In the genomic region with DNA sequence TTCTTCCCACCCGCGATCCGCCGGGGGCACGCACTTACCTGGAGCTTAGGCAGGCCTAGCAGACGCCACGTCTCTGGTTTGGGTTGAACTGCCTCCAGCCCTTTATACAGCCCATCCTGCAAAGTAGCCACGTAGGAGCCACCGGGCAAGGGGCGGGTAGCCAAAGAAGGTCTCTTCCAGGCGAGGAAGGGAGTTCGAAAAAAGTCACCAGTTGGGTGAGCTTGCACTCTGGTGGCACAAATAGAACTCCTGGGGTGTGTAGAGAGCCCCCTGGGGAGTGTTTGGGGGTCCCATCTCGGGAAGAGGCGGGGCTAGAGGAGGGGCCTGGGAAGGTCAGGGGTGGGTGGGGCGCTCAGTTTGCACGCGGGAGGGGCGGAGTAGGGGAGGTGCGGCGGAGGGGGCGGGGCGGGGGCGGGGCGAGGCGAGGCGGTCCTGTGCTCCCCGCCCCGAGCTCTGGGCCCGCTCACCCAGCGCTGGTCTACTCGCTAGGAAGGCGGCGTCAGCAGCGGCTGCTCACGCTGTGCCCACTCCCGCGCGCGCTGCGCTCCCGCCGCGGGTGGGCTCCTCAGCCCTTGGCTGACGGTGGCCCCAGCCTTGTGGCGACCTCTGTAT, we compare ENCODE assay signal across 8 mouse cellular contexts. TPM values are rescaled to one million over a fixed set of nuclear protein-coding genes. Genes with fewer than 3 reads are reported as not detected.
A peak's percentile ranks its signal among the peaks of the same experiment; 100 is the strongest.
DNase-seq lines count a peak whose midpoint lies in the region; ATAC-seq and TF ChIP-seq lines count a peak whose summit lies in the region.

Gene Sema5a, plus strand, starts transcription at position 467 of the 612 bp plus-strand sequence.

- H3K4me3 ChIP-seq in CH12.LX (replicated peaks in 1 of 3; ENCODE audit: low read depth in 2 of 3, low read length in 2 of 3, poor library complexity in 1 of 3) = peak within 1 kb of the TSS in 2 of 3 experiments; percentile 46 to 48
- peak within 1 kb of the TSS; percentile 64 for H3K4me3 ChIP-seq in bone marrow macrophage, adult 2 months (ENCODE audit: insufficient read depth, low read length)
- peak within 1 kb of the TSS; percentile 72 for H3K4me3 ChIP-seq in embryonic facial prominence, embryonic 15.5 days (replicated peaks)
- H3K4me3 ChIP-seq in heart, embryonic 12.5 days = peak within 1 kb of the TSS; percentile 67
- H3K4me3 ChIP-seq in kidney, embryonic 16.5 days (ENCODE audit: low read length) = peak within 1 kb of the TSS; percentile 73
- H3K4me3 ChIP-seq in liver, embryonic 12.5 days = peak within 1 kb of the TSS; percentile 54
- peak within 1 kb of the TSS; percentile 58 for H3K4me3 ChIP-seq in neural tube, embryonic 12.5 days

- H3K79me2 ChIP-seq in CH12.LX (replicated peaks; ENCODE audit: control insufficient read depth, extremely low read depth, insufficient read depth, poor library complexity, severe bottlenecking) = no peaks in the 10 kb centered on the region

- peak; percentile 94 for ATAC-seq in embryonic facial prominence, embryonic 15.5 days (ENCODE audit: insufficient number of reproducible peaks, low FRiP score, low TSS enrichment, low read depth)
- ATAC-seq in heart, embryonic 12.5 days (ENCODE audit: insufficient number of reproducible peaks, low FRiP score) = peak; percentile 92
- ATAC-seq in kidney, embryonic 16.5 days (ENCODE audit: low FRiP score, low TSS enrichment) = peak; percentile 96
- peak; percentile 89 for ATAC-seq in liver, embryonic 12.5 days
- peak; percentile 92 for ATAC-seq in neural tube, embryonic 12.5 days (ENCODE audit: low FRiP score, low read depth)

- no peak for TF ChIP-seq RAD21 in CH12.LX (IDR thresholded peaks at IDR 0.05; ENCODE audit: low read depth, low read length)

- H3K9ac ChIP-seq in CH12.LX (ENCODE audit: insufficient read depth, low read depth) = no peak within 1 kb of the TSS
- H3K9ac ChIP-seq in embryonic facial prominence, embryonic 15.5 days = peak within 1 kb of the TSS; percentile 75
- H3K9ac ChIP-seq in heart, embryonic 12.5 days = peak within 1 kb of the TSS; percentile 71
- H3K9ac ChIP-seq in kidney, embryonic 16.5 days (replicated peaks; ENCODE audit: low read length) = peak within 1 kb of the TSS; percentile 82
- peak within 1 kb of the TSS; percentile 48 for H3K9ac ChIP-seq in liver, embryonic 12.5 days
- peak within 1 kb of the TSS; percentile 57 for H3K9ac ChIP-seq in neural tube, embryonic 12.5 days

- TF ChIP-seq CTCF in CH12.LX (conservative IDR thresholded peaks at IDR 0.05 in 1 of 2, IDR thresholded peaks at IDR 0.05 in 1 of 2; ENCODE audit: low read depth in 2 of 2, low read length in 2 of 2) = no peak
- TF ChIP-seq CTCF in bone marrow macrophage, adult 2 months (IDR thresholded peaks at IDR 0.05; ENCODE audit: low read depth, low read length) = no peak

- no peaks in the 10 kb centered on the region for H3K36me3 ChIP-seq in CH12.LX (replicated peaks in 1 of 2; ENCODE audit: control insufficient read depth in 1 of 2, insufficient read depth in 1 of 2, low read length in 1 of 2)
- peaks cover 10% of the 10 kb centered on the region; the same call in 1 of the 2 replicates for H3K36me3 ChIP-seq in embryonic facial prominence, embryonic 15.5 days
- H3K36me3 ChIP-seq in heart, embryonic 12.5 days = peaks cover 15% of the 10 kb centered on the region
- peaks cover 11% of the 10 kb centered on the region; the same call in 1 of the 2 replicates for H3K36me3 ChIP-seq in kidney, embryonic 16.5 days (ENCODE audit: insufficient read depth, low read length)
- no peaks in the 10 kb centered on the region for H3K36me3 ChIP-seq in liver, embryonic 12.5 days
- no peaks in the 10 kb centered on the region for H3K36me3 ChIP-seq in neural tube, embryonic 12.5 days

- peaks cover 4% of the 10 kb centered on the region for H3K27me3 ChIP-seq in CH12.LX (replicated peaks)
- no peaks in the 10 kb centered on the region for H3K27me3 ChIP-seq in embryonic facial prominence, embryonic 15.5 days
- H3K27me3 ChIP-seq in heart, embryonic 12.5 days (replicated peaks) = no peaks in the 10 kb centered on the region; the same call in 1 of the 2 replicates
- H3K27me3 ChIP-seq in kidney, embryonic 16.5 days (ENCODE audit: insufficient read depth, low read length) = no peaks in the 10 kb centered on the region
- H3K27me3 ChIP-seq in liver, embryonic 12.5 days (replicated peaks) = peaks cover 39% of the 10 kb centered on the region
- H3K27me3 ChIP-seq in neural tube, embryonic 12.5 days (replicated peaks) = no peaks in the 10 kb centered on the region

- dilution Hi-C loops in CH12.LX (cut with MboI; ENCODE audit: extremely low pct_ligation_motif_present, extremely low pct_unique_long_range_greater_than_20kb, low sequenced_read_pairs) = no loop called here

- TF ChIP-seq EP300 in CH12.LX (IDR thresholded peaks at IDR 0.05; ENCODE audit: low read length) = no peak

- H3K4me1 ChIP-seq in CH12.LX (ENCODE audit: control insufficient read depth in 1 of 2, insufficient read depth in 2 of 2) = peaks cover 9 to 16% of the 10 kb centered on the region in 2 experiments
- H3K4me1 ChIP-seq in bone marrow macrophage, adult 2 months (ENCODE audit: control insufficient read depth, insufficient read depth, low read length) = no peaks in the 10 kb centered on the region; the same call in 1 of the 2 replicates
- H3K4me1 ChIP-seq in embryonic facial prominence, embryonic 15.5 days = peaks cover 29% of the 10 kb centered on the region
- H3K4me1 ChIP-seq in heart, embryonic 12.5 days (replicated peaks) = peaks cover 14% of the 10 kb centered on the region
- peaks cover 31% of the 10 kb centered on the region for H3K4me1 ChIP-seq in kidney, embryonic 16.5 days (ENCODE audit: insufficient read depth, low read length)
- peaks cover 12% of the 10 kb centered on the region for H3K4me1 ChIP-seq in liver, embryonic 12.5 days
- H3K4me1 ChIP-seq in neural tube, embryonic 12.5 days = 0 out of 2 replicates have a peak, but pooled peaks cover 9% of the 10 kb centered on the region

- peak within 1 kb of the TSS; percentile 77 for H3K4me2 ChIP-seq in CH12.LX (ENCODE audit: insufficient read depth, low read depth, poor library complexity, severe bottlenecking)
- peak within 1 kb of the TSS; percentile 94 for H3K4me2 ChIP-seq in embryonic facial prominence, embryonic 15.5 days (replicated peaks)
- peak within 1 kb of the TSS; percentile 99 for H3K4me2 ChIP-seq in heart, embryonic 12.5 days
- peak within 1 kb of the TSS; percentile 96 for H3K4me2 ChIP-seq in kidney, embryonic 16.5 days (replicated peaks; ENCODE audit: low read depth, low read length)
- H3K4me2 ChIP-seq in liver, embryonic 12.5 days = peak within 1 kb of the TSS; percentile 83
- peak within 1 kb of the TSS; percentile 87 for H3K4me2 ChIP-seq in neural tube, embryonic 12.5 days (replicated peaks)

- no peak for TF ChIP-seq POLR2A in CH12.LX (IDR thresholded peaks at IDR 0.05; ENCODE audit: low read depth, low read length)
- TF ChIP-seq POLR2A in bone marrow macrophage, adult 2 months (IDR thresholded peaks at IDR 0.05; ENCODE audit: borderline replicate concordance, low read depth, low read length) = no peak

- under 1% methylated on average over 37 of the region's 45 CpGs for WGBS in embryonic facial prominence, embryonic 15.5 days
- under 1% methylated on average over 37 of the region's 45 CpGs for WGBS in heart, embryonic 12.5 days
- WGBS in kidney, embryonic 16.5 days = 0% methylated on average over 19 of the region's 45 CpGs
- under 1% methylated on average over 41 of the region's 45 CpGs for WGBS in liver, embryonic 12.5 days (ENCODE audit: insufficient replicate concordance)
- under 1% methylated on average over 38 of the region's 45 CpGs for whole genome bisulfite sequencing in neural tube, embryonic 12.5 days

- in situ Hi-C loops in CH12.LX (cut with MboI; ENCODE audit: low pct_ligation_motif_present, low pct_unique_long_range_greater_than_20kb, low sequenced_read_pairs) = loop anchor here (10.0 to 25.0 kb wide), 4 partner anchors 190 to 468 kb away; no protein-coding TSS in a partner anchor

- H3K9me3 ChIP-seq in CH12.LX (replicated peaks; ENCODE audit: low read length) = no peaks in the 10 kb centered on the region
- H3K9me3 ChIP-seq in embryonic facial prominence, embryonic 15.5 days (replicated peaks) = no peaks in the 10 kb centered on the region
- H3K9me3 ChIP-seq in heart, embryonic 12.5 days (replicated peaks) = no peaks in the 10 kb centered on the region
- H3K9me3 ChIP-seq in kidney, embryonic 16.5 days (ENCODE audit: low read length) = no peaks in the 10 kb centered on the region
- H3K9me3 ChIP-seq in liver, embryonic 12.5 days (replicated peaks) = no peaks in the 10 kb centered on the region
- no peaks in the 10 kb centered on the region for H3K9me3 ChIP-seq in neural tube, embryonic 12.5 days

- DNase-seq in CH12.LX (ENCODE audit: extremely low read depth) = peak; percentile 60
- DNase-seq in testis, postnatal 14 days (ENCODE audit: low spot score) = peak; percentile 73

- no peak within 1 kb of the TSS for H3K27ac ChIP-seq in CH12.LX (ENCODE audit: insufficient read depth, low read depth)
- H3K27ac ChIP-seq in bone marrow macrophage, adult 2 months (ENCODE audit: insufficient read depth, low read depth, low read length) = no peak within 1 kb of the TSS
- peak within 1 kb of the TSS; percentile 88 for H3K27ac ChIP-seq in embryonic facial prominence, embryonic 15.5 days (replicated peaks)
- peak within 1 kb of the TSS; percentile 49 for H3K27ac ChIP-seq in heart, embryonic 12.5 days (ENCODE audit: poor library complexity, severe bottlenecking)
- peak within 1 kb of the TSS; percentile 92 for H3K27ac ChIP-seq in kidney, embryonic 16.5 days (ENCODE audit: low read length)
- H3K27ac ChIP-seq in liver, embryonic 12.5 days = 0 out of 2 replicates have a peak within 1 kb of the TSS, but pooled peaks have one; percentile 20
- H3K27ac ChIP-seq in neural tube, embryonic 12.5 days = no peak within 1 kb of the TSS

TF ChIP-seq in CH12.LX, 34 proteins besides CTCF, POLR2A, EP300 and RAD21 (continues in another document):
- TF ChIP-seq ZKSCAN1 (IDR thresholded peaks at IDR 0.05; ENCODE audit: borderline replicate concordance, low read depth, low read length) = no peak
- TF ChIP-seq TBP (conservative IDR thresholded peaks at IDR 0.05; ENCODE audit: low read depth, low read length) = no peak
- TF ChIP-seq MAX (IDR thresholded peaks at IDR 0.05; ENCODE audit: low read length) = no peak
- TF ChIP-seq NRF1 (IDR thresholded peaks at IDR 0.05; ENCODE audit: low read depth, low read length) = no peak
- no peak for TF ChIP-seq POLR2AphosphoS2 (IDR thresholded peaks at IDR 0.05; ENCODE audit: low read depth, low read length)

RNA-seq across cellular contexts. Expression of gene Sema5a, which starts in this region (rescaled TPM):
- total RNA-seq in CH12.LX (2012; rRNA removed) = 0.17 TPM in 2 replicates
- 0.15 and 0.17 TPM in 2 replicates for total RNA-seq in CH12.LX (2014; rRNA removed)
- 0.27 and 0.49 TPM in 2 replicates for polyA plus RNA-seq in CH12.LX (2012; ENCODE audit: insufficient read length, low read depth)
- polyA plus RNA-seq in bone marrow macrophage, adult 2 months (2012; ENCODE audit: insufficient read depth, insufficient read length, missing spikeins) = 0.28 TPM in 1 of 2 replicates, not detected in the other
- 28.6 and 30.8 TPM in 2 replicates for polyA plus RNA-seq in embryonic facial prominence, embryonic 15.5 days (2015; fragmentation: Nextera tagmentation; extraction: Ambion mirVana)
- 3.9 and 4.6 TPM in 2 replicates for polyA plus RNA-seq in heart, embryonic 12.5 days (2016; fragmentation: Nextera tagmentation; extraction: Ambion mirVana)
- polyA plus RNA-seq in kidney, embryonic 16.5 days (2015; fragmentation: Nextera tagmentation; extraction: Ambion mirVana) = 26.0 and 31.4 TPM in 2 replicates
- 0.86 and 1.4 TPM in 2 replicates for polyA plus RNA-seq in liver, embryonic 12.5 days (2016; fragmentation: Nextera tagmentation; extraction: Ambion mirVana)
- polyA plus RNA-seq in neural tube, embryonic 12.5 days (2016; fragmentation: Nextera tagmentation; extraction: Ambion mirVana) = 8.8 and 9.3 TPM in 2 replicates

Comparison
In these comparisons a context has a peak if more than half of its experiments do, and no peak if none do; other contexts are left out.
1. Peak in DNase-seq, H3K4me3 ChIP-seq and H3K4me2 ChIP-seq in CH12.LX; RNA of the gene not detected or under 1 TPM.
2. H3K27ac ChIP-seq: peak in embryonic facial prominence, embryonic 15.5 days (single experiment), heart, embryonic 12.5 days (single experiment), kidney, embryonic 16.5 days (single experiment) and liver, embryonic 12.5 days (single experiment); none in CH12.LX (single experiment), bone marrow macrophage, adult 2 months (single experiment) and neural tube, embryonic 12.5 days (single experiment).
3. Peak in every context shown above with its lines, with median percentiles within 50 percentile points of each other: H3K4me2 ChIP-seq, H3K4me3 ChIP-seq and ATAC-seq.